Mouse (Mus musculus): ENCODE results near the gene Nrp2. TPM values are rescaled to one million over a fixed set of nuclear protein-coding genes. Genes with fewer than 3 reads are reported as not detected.

Gene Nrp2
- total and polyA plus RNA-seq, 3 experiments, result not detected

GRCm38 (mm10) chr1:62750408-62751008 is 47.4 kb downstream of the Nrp2 start:
- Histone ChIP-seq H3K27ac (ENCODE audit: control insufficient read depth, low read depth, low read length) (no peak overlapping the region), H3K9me3 (replicated peaks; ENCODE audit: insufficient read depth, low read length) (no peaks in the 10 kb centered on the region), H3K36me3 (ENCODE audit: control insufficient read depth in 1 of 2, insufficient read depth in 2 of 2, low read length in 2 of 2) (no peaks in the 10 kb centered on the region), H3K4me3 (ENCODE audit: control insufficient read depth in 1 of 2, insufficient read depth in 1 of 2, low read depth in 2 of 2, low read length in 2 of 2) (no peak overlapping the region), H3K27me3 (ENCODE audit: control insufficient read depth in 1 of 2, insufficient read depth in 2 of 2, low read length in 2 of 2) (no peaks in the 10 kb centered on the region), H3K79me2 (ENCODE audit: control insufficient read depth, insufficient read depth, low read length, poor library complexity) (no peaks in the 10 kb centered on the region), H3K9ac (ENCODE audit: control insufficient read depth, low read depth, low read length, poor library complexity, severe bottlenecking) (no peak overlapping the region), H3K4me1 (ENCODE audit: control insufficient read depth in 1 of 2, insufficient read depth in 2 of 2, low read length in 2 of 2) (no peaks in the 10 kb centered on the region)
- no peak for DNase-seq (ENCODE audit: low read depth, low spot score)
- TF ChIP-seq ZNF384 (IDR thresholded peaks at IDR 0.05; ENCODE audit: low read depth, low read length) (no peak), SMC3 (IDR thresholded peaks at IDR 0.05; ENCODE audit: low read depth, low read length) (no peak), BHLHE40 (IDR thresholded peaks at IDR 0.05; ENCODE audit: borderline replicate concordance, low read depth, low read length) (no peak), POLR2A (IDR thresholded peaks at IDR 0.05; ENCODE audit: control insufficient read depth in 1 of 2, insufficient read depth in 1 of 2, low read depth in 1 of 2, low read length in 2 of 2, poor library complexity in 1 of 2) (no peak), RCOR1 (IDR thresholded peaks at IDR 0.05; ENCODE audit: low read depth, low read length) (no peak), MYB (IDR thresholded peaks at IDR 0.05; ENCODE audit: low read depth, low read length) (no peak), ZMIZ1 (IDR thresholded peaks at IDR 0.05; ENCODE audit: low read depth, low read length) (no peak), MAX (IDR thresholded peaks at IDR 0.05; ENCODE audit: low read length) (no peak), E2F4 (IDR thresholded peaks at IDR 0.05; ENCODE audit: borderline replicate concordance, low read depth, low read length) (no peak), POLR2AphosphoS2 (IDR thresholded peaks at IDR 0.05; ENCODE audit: low read length) (no peak), GABPA (IDR thresholded peaks at IDR 0.05; ENCODE audit: low read depth, low read length) (no peak), CHD2 (IDR thresholded peaks at IDR 0.05; ENCODE audit: low read length) (no peak), NELFE (IDR thresholded peaks at IDR 0.05; ENCODE audit: low read depth, low read length) (no peak)

- no peaks in the 10 kb centered on the region for H3K27me3 ChIP-seq (ENCODE audit: control insufficient read depth in 1 of 2, insufficient read depth in 2 of 2, low read length in 2 of 2)
- TF ChIP-seq E2F4 (IDR thresholded peaks at IDR 0.05; ENCODE audit: borderline replicate concordance, low read depth, low read length) (no peak), RCOR1 (IDR thresholded peaks at IDR 0.05; ENCODE audit: low read depth, low read length) (no peak), SMC3 (IDR thresholded peaks at IDR 0.05; ENCODE audit: low read depth, low read length) (no peak), CHD2 (IDR thresholded peaks at IDR 0.05; ENCODE audit: low read length) (no peak), BHLHE40 (IDR thresholded peaks at IDR 0.05; ENCODE audit: borderline replicate concordance, low read depth, low read length) (no peak), ZKSCAN1 (IDR thresholded peaks at IDR 0.05; ENCODE audit: low read depth, low read length) (no peak), NELFE (IDR thresholded peaks at IDR 0.05; ENCODE audit: low read depth, low read length) (no peak), ZMIZ1 (IDR thresholded peaks at IDR 0.05; ENCODE audit: low read depth, low read length) (no peak), MYC (IDR thresholded peaks at IDR 0.05; ENCODE audit: low read depth, low read length) (no peak)
- H3K36me3 ChIP-seq (ENCODE audit: control insufficient read depth in 1 of 2, insufficient read depth in 2 of 2, low read length in 2 of 2), result no peaks in the 10 kb centered on the region
- H3K79me2 ChIP-seq (ENCODE audit: control insufficient read depth, insufficient read depth, low read length, poor library complexity), result no peaks in the 10 kb centered on the region
- no peak overlapping the region for H3K4me3 ChIP-seq (ENCODE audit: control insufficient read depth in 1 of 2, insufficient read depth in 1 of 2, low read depth in 2 of 2, low read length in 2 of 2)
- no peak overlapping the region for H3K9ac ChIP-seq (ENCODE audit: control insufficient read depth, low read depth, low read length, poor library complexity, severe bottlenecking)
- no peak for DNase-seq (ENCODE audit: low read depth, low spot score)
- H3K27ac ChIP-seq (ENCODE audit: control insufficient read depth, low read depth, low read length), result no peak overlapping the region
- H3K4me1 ChIP-seq (ENCODE audit: control insufficient read depth in 1 of 2, insufficient read depth in 2 of 2, low read length in 2 of 2), result no peaks in the 10 kb centered on the region
- no peaks in the 10 kb centered on the region for H3K9me3 ChIP-seq (replicated peaks; ENCODE audit: insufficient read depth, low read length)
These were observed 48.2 kb downstream of the Nrp2 start for GRCm38 (mm10) chr1:62751011-62752006.
